Mouse (Mus musculus): ENCODE results near the gene Pabpn1. TPM values are rescaled to one million over a fixed set of nuclear protein-coding genes. Genes with fewer than 3 reads are reported as not detected.
A peak's percentile ranks its signal among the peaks of the same experiment; 100 is the strongest.

Gene Pabpn1
- 171 and 179 TPM in 2 replicates for polyA plus RNA-seq (2014; fragmentation: Nextera tagmentation; extraction: Ambion mirVana)

- 95% methylated on average over 3 of the region's 3 CpGs for WGBS
- Histone ChIP-seq H3K9me3 (ENCODE audit: control insufficient read depth, low read length) (no peaks in the 10 kb centered on the region), H3K27me3 (ENCODE audit: control insufficient read depth, insufficient read depth, low read length) (no peaks in the 10 kb centered on the region), H3K27ac (ENCODE audit: low read depth, low read length) (no peak within 1 kb of the TSS), H3K4me1 (ENCODE audit: control insufficient read depth, insufficient read depth, low read length) (peaks cover 8% of the 10 kb centered on the region; the same call in 1 of the 2 replicates), H3K9ac (ENCODE audit: low read length) (peak within 1 kb of the TSS; percentile 28), H3K36me3 (ENCODE audit: control insufficient read depth, insufficient read depth, low read length) (peaks cover 8% of the 10 kb centered on the region), H3K4me3 (ENCODE audit: low read depth, low read length) (peak within 1 kb of the TSS; percentile 93), H3K4me2 (ENCODE audit: low read depth) (peak within 1 kb of the TSS; percentile 45)
- DNase-seq (ENCODE audit: low spot score) (no peak), ATAC-seq (ENCODE audit: insufficient read depth, low FRiP score, low TSS enrichment) (no peak)
These were observed at the start of gene Pabpn1 for GRCm38 (mm10) chr14:54892200-54892599. Pabpn1 (plus strand) TSS chr14:54892500.

GRCm38 (mm10) chr14:54843461-54843860 lies 48.8 kb upstream of the Pabpn1 start:
- H3K27ac ChIP-seq (ENCODE audit: low read depth, low read length): no peak overlapping the region
- H3K36me3 ChIP-seq (ENCODE audit: control insufficient read depth, insufficient read depth, low read length): no peaks in the 10 kb centered on the region
- DNase-seq (ENCODE audit: low spot score) (peak; percentile 28), ATAC-seq (ENCODE audit: insufficient read depth, low FRiP score, low TSS enrichment) (no peak)
- no peaks in the 10 kb centered on the region for H3K27me3 ChIP-seq (ENCODE audit: control insufficient read depth, insufficient read depth, low read length)
- H3K4me2 ChIP-seq (ENCODE audit: low read depth): no peak overlapping the region
- no peaks in the 10 kb centered on the region for H3K9me3 ChIP-seq (ENCODE audit: control insufficient read depth, low read length)
- 3% methylated on average over 4 of the region's 4 CpGs for WGBS
- H3K4me1 ChIP-seq (ENCODE audit: control insufficient read depth, insufficient read depth, low read length): no peaks in the 10 kb centered on the region
- no peak overlapping the region for H3K4me3 ChIP-seq (ENCODE audit: low read depth, low read length)
- no peak overlapping the region for H3K9ac ChIP-seq (ENCODE audit: low read length)

GRCm38 (mm10) chr14:54855726-54856125 lies 36.6 kb upstream of the Pabpn1 start:
- ATAC-seq (ENCODE audit: insufficient read depth, low FRiP score, low TSS enrichment): no peak
- Histone ChIP-seq H3K36me3 (ENCODE audit: control insufficient read depth, insufficient read depth, low read length) (peaks cover 3% of the 10 kb centered on the region; the same call in 1 of the 2 replicates), H3K4me3 (ENCODE audit: low read depth, low read length) (no peak overlapping the region), H3K27ac (ENCODE audit: low read depth, low read length) (no peak overlapping the region), H3K4me2 (ENCODE audit: low read depth) (no peak overlapping the region), H3K9ac (ENCODE audit: low read length) (no peak overlapping the region), H3K27me3 (ENCODE audit: control insufficient read depth, insufficient read depth, low read length) (no peaks in the 10 kb centered on the region), H3K4me1 (ENCODE audit: control insufficient read depth, insufficient read depth, low read length) (no peaks in the 10 kb centered on the region), H3K9me3 (ENCODE audit: control insufficient read depth, low read length) (no peaks in the 10 kb centered on the region)
- 96% methylated on average over 3 of the region's 3 CpGs for WGBS
- no peak for DNase-seq (ENCODE audit: low spot score)

GRCm38 (mm10) chr14:54856703-54857102 lies 35.6 kb upstream of the Pabpn1 start:
- H3K27ac ChIP-seq (ENCODE audit: low read depth, low read length): no peak overlapping the region
- H3K4me2 ChIP-seq (ENCODE audit: low read depth): no peak overlapping the region
- H3K9ac ChIP-seq (ENCODE audit: low read length): no peak overlapping the region
- H3K36me3 ChIP-seq (ENCODE audit: control insufficient read depth, insufficient read depth, low read length): peaks cover 3% of the 10 kb centered on the region; the same call in 1 of the 2 replicates
- ATAC-seq (ENCODE audit: insufficient read depth, low FRiP score, low TSS enrichment) (no peak), DNase-seq (ENCODE audit: low spot score) (no peak)
- H3K27me3 ChIP-seq (ENCODE audit: control insufficient read depth, insufficient read depth, low read length): no peaks in the 10 kb centered on the region
- no peaks in the 10 kb centered on the region for H3K9me3 ChIP-seq (ENCODE audit: control insufficient read depth, low read length)
- H3K4me3 ChIP-seq (ENCODE audit: low read depth, low read length): no peak overlapping the region
- WGBS: 88% methylated on average over 7 of the region's 7 CpGs
- no peaks in the 10 kb centered on the region for H3K4me1 ChIP-seq (ENCODE audit: control insufficient read depth, insufficient read depth, low read length)

- Histone ChIP-seq H3K4me3 (ENCODE audit: low read depth, low read length) (no peak overlapping the region), H3K27ac (ENCODE audit: low read depth, low read length) (no peak overlapping the region), H3K9me3 (ENCODE audit: control insufficient read depth, low read length) (no peaks in the 10 kb centered on the region), H3K9ac (ENCODE audit: low read length) (no peak overlapping the region), H3K4me2 (ENCODE audit: low read depth) (no peak overlapping the region), H3K36me3 (ENCODE audit: control insufficient read depth, insufficient read depth, low read length) (peaks cover 3% of the 10 kb centered on the region; the same call in 1 of the 2 replicates), H3K4me1 (ENCODE audit: control insufficient read depth, insufficient read depth, low read length) (no peaks in the 10 kb centered on the region), H3K27me3 (ENCODE audit: control insufficient read depth, insufficient read depth, low read length) (no peaks in the 10 kb centered on the region)
- WGBS: 93% methylated on average over 9 of the region's 9 CpGs
- ATAC-seq (ENCODE audit: insufficient read depth, low FRiP score, low TSS enrichment) (no peak), DNase-seq (ENCODE audit: low spot score) (no peak)
These were observed 34.4 kb upstream of the Pabpn1 start for GRCm38 (mm10) chr14:54857891-54858290.

- 0 out of 2 replicates have a peak, but pooled peaks cover 3% of the 10 kb centered on the region for H3K4me1 ChIP-seq (ENCODE audit: control insufficient read depth, insufficient read depth, low read length)
- no peak overlapping the region for H3K27ac ChIP-seq (ENCODE audit: low read depth, low read length)
- no peak overlapping the region for H3K4me2 ChIP-seq (ENCODE audit: low read depth)
- no peak overlapping the region for H3K9ac ChIP-seq (ENCODE audit: low read length)
- no peak overlapping the region for H3K4me3 ChIP-seq (ENCODE audit: low read depth, low read length)
- no peaks in the 10 kb centered on the region for H3K9me3 ChIP-seq (ENCODE audit: control insufficient read depth, low read length)
- peaks cover 3% of the 10 kb centered on the region; the same call in 1 of the 2 replicates for H3K36me3 ChIP-seq (ENCODE audit: control insufficient read depth, insufficient read depth, low read length)
- ATAC-seq (ENCODE audit: insufficient read depth, low FRiP score, low TSS enrichment): no peak
- DNase-seq (ENCODE audit: low spot score): peak; percentile 34
- WGBS: 47% methylated on average over 2 of the region's 2 CpGs
- no peaks in the 10 kb centered on the region for H3K27me3 ChIP-seq (ENCODE audit: control insufficient read depth, insufficient read depth, low read length)
These were observed 31.8 kb upstream of the Pabpn1 start for GRCm38 (mm10) chr14:54860511-54860910.

- 0 out of 2 replicates have a peak, but pooled peaks cover 3% of the 10 kb centered on the region for H3K4me1 ChIP-seq (ENCODE audit: control insufficient read depth, insufficient read depth, low read length)
- H3K9me3 ChIP-seq (ENCODE audit: control insufficient read depth, low read length): no peaks in the 10 kb centered on the region
- H3K36me3 ChIP-seq (ENCODE audit: control insufficient read depth, insufficient read depth, low read length): no peaks in the 10 kb centered on the region
- peak overlapping the region; percentile 93 for H3K9ac ChIP-seq (ENCODE audit: low read length)
- peak; percentile 100 for ATAC-seq (ENCODE audit: insufficient read depth, low FRiP score, low TSS enrichment)
- under 1% methylated on average over 56 of the region's 56 CpGs for WGBS
- no peaks in the 10 kb centered on the region for H3K27me3 ChIP-seq (ENCODE audit: control insufficient read depth, insufficient read depth, low read length)
- peak overlapping the region; percentile 64 for H3K27ac ChIP-seq (ENCODE audit: low read depth, low read length)
- peak overlapping the region; percentile 93 for H3K4me3 ChIP-seq (ENCODE audit: low read depth, low read length)
- H3K4me2 ChIP-seq (ENCODE audit: low read depth): peak overlapping the region; percentile 84
- peak; percentile 94 for DNase-seq (ENCODE audit: low spot score)
These were observed 28.6 kb upstream of the Pabpn1 start for GRCm38 (mm10) chr14:54863501-54864312.

- Histone ChIP-seq H3K4me1 (ENCODE audit: control insufficient read depth, insufficient read depth, low read length) (0 out of 2 replicates have a peak, but pooled peaks cover 3% of the 10 kb centered on the region), H3K4me2 (ENCODE audit: low read depth) (peak overlapping the region; percentile 84), H3K9ac (ENCODE audit: low read length) (peak overlapping the region; percentile 93), H3K27me3 (ENCODE audit: control insufficient read depth, insufficient read depth, low read length) (no peaks in the 10 kb centered on the region), H3K4me3 (ENCODE audit: low read depth, low read length) (peak overlapping the region; percentile 93), H3K27ac (ENCODE audit: low read depth, low read length) (peak overlapping the region; percentile 64), H3K36me3 (ENCODE audit: control insufficient read depth, insufficient read depth, low read length) (no peaks in the 10 kb centered on the region), H3K9me3 (ENCODE audit: control insufficient read depth, low read length) (no peaks in the 10 kb centered on the region)
- WGBS: 16% methylated on average over 21 of the region's 21 CpGs
- ATAC-seq (ENCODE audit: insufficient read depth, low FRiP score, low TSS enrichment) (no peak; the same call in 1 of the 2 replicates), DNase-seq (ENCODE audit: low spot score) (no peak)
These were observed 27.8 kb upstream of the Pabpn1 start for GRCm38 (mm10) chr14:54864313-54865036.

All from neural tube, embryonic 11.5 days (tissue).